Mouse (Mus musculus): ENCODE data around the gene Gadd45gip1. TPM values are rescaled to one million over a fixed set of nuclear protein-coding genes. Genes with fewer than 3 reads are reported as not detected.

Gene Gadd45gip1
- total RNA-seq, 2 experiments from 2014 or later: 17.0 to 52.4 TPM

DNA sequence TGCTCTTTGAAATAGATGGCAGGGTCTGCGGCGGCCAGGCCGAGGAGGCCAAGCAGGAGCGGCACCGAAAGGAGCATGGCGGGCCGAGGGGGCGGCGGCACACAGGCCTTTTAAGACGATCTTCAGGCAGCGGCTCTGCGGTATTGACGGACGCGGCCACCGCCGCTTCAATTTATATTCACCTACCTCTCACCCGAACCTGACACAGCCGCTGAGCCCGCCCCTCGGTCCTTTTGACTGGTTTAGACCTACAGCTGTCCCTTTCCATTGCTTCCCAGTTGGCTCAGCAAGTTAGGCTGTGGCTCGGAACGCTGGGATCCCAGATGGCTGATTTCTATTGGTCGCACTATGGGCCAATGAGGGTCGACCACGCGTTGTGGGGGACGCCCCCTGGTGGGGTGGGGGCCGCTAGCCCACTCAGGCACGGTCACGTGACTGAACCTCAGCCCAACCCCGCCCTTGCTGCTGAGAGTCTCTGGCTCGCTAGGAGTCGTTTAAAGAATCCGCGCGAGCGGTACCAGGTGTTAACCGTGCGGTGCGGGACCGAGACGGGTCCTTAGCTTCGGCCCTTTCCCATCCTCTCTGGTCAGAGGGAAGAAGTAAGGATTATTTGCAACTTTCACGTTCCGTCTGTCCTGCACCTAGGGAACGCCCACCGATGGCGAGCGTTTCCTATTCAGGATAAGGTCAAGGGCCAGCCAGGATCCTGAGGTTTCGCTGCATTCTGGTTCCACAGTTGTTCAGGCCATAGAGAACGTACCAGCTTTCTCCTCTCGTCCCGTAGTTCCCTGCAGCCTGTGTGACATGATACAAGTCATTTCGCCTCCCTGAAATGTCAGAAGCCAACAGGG lies 15.6 kb downstream of the Gadd45gip1 start, which contains the start of gene Calr:
Calr (minus strand) TSS at position 213 of the 851 bp plus-strand sequence.
- ATAC-seq (replicated peaks; ENCODE audit: poor library complexity, severe bottlenecking): peak; percentile 72

DNA sequence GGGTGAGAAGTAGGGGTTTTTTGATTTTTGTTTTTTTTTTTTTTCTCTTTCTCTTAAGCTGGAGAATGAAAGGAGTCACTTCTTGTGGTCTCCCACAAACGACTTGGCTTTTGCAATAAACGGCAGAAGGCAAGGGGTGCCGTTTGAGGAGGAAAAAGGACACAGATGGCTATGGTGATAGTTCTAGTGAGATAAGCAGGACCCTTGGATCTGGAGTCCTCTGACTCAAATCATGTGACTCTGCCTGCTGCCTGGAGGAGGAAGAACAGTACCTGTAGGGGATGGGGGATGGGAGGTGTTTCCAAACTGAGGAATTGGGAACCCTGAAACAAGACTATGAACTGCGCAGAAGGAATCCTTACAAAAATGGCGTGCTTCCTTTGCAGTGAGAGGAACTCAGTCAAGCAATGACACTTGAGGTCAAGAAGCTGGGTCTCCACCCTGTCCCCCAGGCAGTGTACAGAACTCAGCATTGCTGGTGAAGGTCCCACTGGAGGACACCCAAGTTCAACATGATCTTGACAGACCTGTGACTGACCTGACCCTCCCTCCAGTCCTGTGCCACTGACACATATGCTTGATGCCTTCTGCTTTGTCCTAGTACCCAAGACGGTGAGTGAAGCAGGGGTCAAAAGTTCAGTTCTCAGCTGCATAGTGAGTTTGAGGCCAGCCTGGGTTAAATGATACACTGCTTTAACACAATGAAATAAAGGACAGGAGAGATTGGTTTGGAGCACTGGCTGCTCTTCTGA lies 16.5 kb downstream of the Gadd45gip1 start:
- ATAC-seq (replicated peaks; ENCODE audit: poor library complexity, severe bottlenecking): peak; percentile 34

DNA sequence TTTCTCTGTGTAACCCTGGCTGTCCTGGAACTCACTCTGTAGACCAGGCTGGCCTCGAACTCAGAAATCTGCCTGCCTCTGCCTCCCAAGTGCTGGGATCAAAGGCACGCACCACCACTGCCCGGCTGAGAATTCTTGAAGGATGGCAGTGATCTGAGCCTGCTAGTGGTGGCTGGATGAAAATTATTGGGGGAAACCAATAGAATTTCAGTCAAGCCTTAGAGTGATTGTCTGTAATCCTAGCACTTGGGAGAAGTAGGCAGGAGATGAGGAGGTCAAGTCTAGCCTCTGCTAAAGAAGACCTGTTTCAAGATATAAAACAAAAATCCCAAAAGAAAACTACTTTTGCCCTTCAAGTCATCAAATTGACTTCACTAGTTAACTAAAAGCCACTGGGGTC lies 25.1 kb downstream of the Gadd45gip1 start:
- ATAC-seq (replicated peaks; ENCODE audit: poor library complexity, severe bottlenecking): no peak

DNA sequence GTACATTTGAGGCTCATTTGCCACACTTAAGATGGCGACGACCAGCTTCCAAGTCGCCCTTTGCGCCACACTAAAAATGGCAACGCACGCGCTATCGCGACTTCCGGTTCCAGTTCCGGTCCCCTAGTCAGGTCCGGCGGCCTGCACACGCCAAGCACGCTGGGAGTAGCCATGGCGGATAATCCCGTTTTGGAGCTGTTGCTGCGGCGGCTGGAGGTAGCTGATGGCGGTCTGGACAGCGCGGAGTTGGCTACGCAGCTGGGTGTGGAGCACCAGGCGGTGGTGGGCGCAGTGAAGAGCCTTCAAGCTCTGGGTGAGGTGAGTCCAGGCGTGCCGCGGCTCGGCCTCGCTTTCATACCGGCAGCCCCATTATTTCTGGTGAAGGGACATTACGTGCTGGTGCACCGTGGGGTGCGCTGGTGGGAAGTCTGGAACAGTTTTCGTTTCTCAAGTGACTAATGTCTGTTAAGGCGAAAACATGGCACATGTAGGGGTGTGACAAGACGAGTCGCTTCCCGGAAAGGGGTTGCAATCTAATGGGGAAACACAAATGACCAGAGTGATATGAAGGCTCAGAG lies 25.6 kb downstream of the Gadd45gip1 start, which contains the start of gene Farsa:
Farsa (plus strand) TSS at position 126 of the 578 bp plus-strand sequence.
- ATAC-seq (replicated peaks; ENCODE audit: poor library complexity, severe bottlenecking): peak; percentile 91

GRCm38 (mm10) chr8:84871376-84872308 lies 40.3 kb downstream of the Gadd45gip1 start, which contains the start of gene Syce2:
Gene Syce2 (plus strand): TSS chr8:84872111.
- peak; percentile 81 for ATAC-seq (replicated peaks; ENCODE audit: poor library complexity, severe bottlenecking)

GRCm38 (mm10) chr8:84872309-84872965 lies 41.1 kb downstream of the Gadd45gip1 start:
- ATAC-seq (replicated peaks; ENCODE audit: poor library complexity, severe bottlenecking): peak; percentile 34

- ATAC-seq (replicated peaks; ENCODE audit: poor library complexity, severe bottlenecking): no peak
These were observed 41.7 kb downstream of the Gadd45gip1 start for GRCm38 (mm10) chr8:84873016-84873415.

DNA sequence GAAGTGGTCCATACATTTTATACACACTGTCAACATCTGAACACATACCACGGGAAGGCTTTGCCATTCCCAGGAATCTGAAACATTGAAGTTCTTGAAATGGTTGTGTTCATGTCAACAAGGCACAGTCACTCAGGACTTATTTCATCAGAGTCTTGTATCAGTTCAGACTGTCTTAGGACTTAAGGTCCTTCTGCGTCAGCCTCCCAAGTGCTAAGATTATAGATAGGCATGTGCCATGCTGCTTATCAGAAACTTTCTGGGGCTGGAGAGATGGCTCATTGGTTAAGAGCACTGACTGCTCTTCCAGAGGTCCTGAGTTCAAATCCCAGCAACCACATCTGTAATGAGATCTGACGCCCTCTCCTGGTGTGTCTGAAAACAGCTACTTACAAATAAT lies 43.0 kb downstream of the Gadd45gip1 start:
- ATAC-seq (replicated peaks; ENCODE audit: poor library complexity, severe bottlenecking): no peak

GRCm38 (mm10) chr8:84877297-84878035 lies 46.1 kb downstream of the Gadd45gip1 start:
- no peak for ATAC-seq (replicated peaks; ENCODE audit: poor library complexity, severe bottlenecking)

- ATAC-seq (replicated peaks; ENCODE audit: poor library complexity, severe bottlenecking): no peak
These were observed 47.6 kb downstream of the Gadd45gip1 start for GRCm38 (mm10) chr8:84878915-84879314.

DNA sequence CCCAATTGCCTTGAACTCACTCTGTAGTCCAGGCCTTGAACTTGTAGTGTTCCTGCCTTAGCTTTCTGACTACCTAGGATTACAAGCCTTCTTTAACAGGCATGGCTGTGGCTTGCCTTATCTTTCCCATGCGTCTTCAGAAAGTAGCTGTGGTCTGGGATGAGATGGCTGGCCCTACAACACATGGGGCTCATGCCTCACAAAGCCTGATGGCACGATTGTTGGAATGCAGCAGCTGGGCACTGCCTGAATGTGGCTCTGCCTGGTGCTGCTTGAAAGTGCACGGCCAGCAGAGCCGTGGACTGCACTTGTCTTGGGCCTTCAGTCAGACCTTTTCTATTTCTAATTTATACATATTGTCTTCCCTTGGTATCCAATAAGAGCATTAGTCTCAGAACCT lies 53.4 kb downstream of the Gadd45gip1 start:
- ATAC-seq (replicated peaks; ENCODE audit: poor library complexity, severe bottlenecking): no peak

Other genes starting within 250 kb of the Gadd45gip1 start
- gene Ier2, start 168.7 kb upstream of the Gadd45gip1 start, total RNA-seq (2014; fragmentation: Nextera tagmentation): 33.3 and 44.1 TPM in 2 replicates
- 40.7 and 47.6 TPM in 2 replicates for gene Ier2, start 168.7 kb upstream of the Gadd45gip1 start, total RNA-seq (2017)
- 76.9 and 123 TPM in 2 replicates for gene Trmt1, start 145.2 kb upstream of the Gadd45gip1 start, total RNA-seq (2014; fragmentation: Nextera tagmentation)
- 73.8 and 95.9 TPM in 2 replicates for gene Trmt1, start 145.2 kb upstream of the Gadd45gip1 start, total RNA-seq (2017)
- gene Nacc1, start 143.7 kb upstream of the Gadd45gip1 start, total RNA-seq (2014; fragmentation: Nextera tagmentation): 92.9 and 98.1 TPM in 2 replicates
- 46.5 and 59.2 TPM in 2 replicates for gene Nacc1, start 143.7 kb upstream of the Gadd45gip1 start, total RNA-seq (2017)
- gene Lyl1, start 130.1 kb upstream of the Gadd45gip1 start, total RNA-seq (2014; fragmentation: Nextera tagmentation): 82.1 and 133 TPM in 2 replicates
- 65.9 and 73.3 TPM in 2 replicates for gene Lyl1, start 130.1 kb upstream of the Gadd45gip1 start, total RNA-seq (2017)
- 11.0 and 17.9 TPM in 2 replicates for gene G430095P16Rik, start 108.5 kb upstream of the Gadd45gip1 start, total RNA-seq (2014; fragmentation: Nextera tagmentation)
- 4.4 and 4.8 TPM in 2 replicates for gene G430095P16Rik, start 108.5 kb upstream of the Gadd45gip1 start, total RNA-seq (2017)
- 25.7 and 51.2 TPM in 2 replicates for gene Nfix, start 31.2 kb upstream of the Gadd45gip1 start, total RNA-seq (2014; fragmentation: Nextera tagmentation)
- gene Nfix, start 31.2 kb upstream of the Gadd45gip1 start, total RNA-seq (2017): 9.5 and 12.8 TPM in 2 replicates
- gene Dand5, start 8.7 kb upstream of the Gadd45gip1 start, total RNA-seq (2014; fragmentation: Nextera tagmentation): 4.1 and 4.7 TPM in 2 replicates
- gene Dand5, start 8.7 kb upstream of the Gadd45gip1 start, total RNA-seq (2017): 3.6 and 3.7 TPM in 2 replicates
- 41.8 TPM in 2 replicates for gene Rad23a, start 9.1 kb downstream of the Gadd45gip1 start, total RNA-seq (2014; fragmentation: Nextera tagmentation)
- 20.1 and 21.4 TPM in 2 replicates for gene Rad23a, start 9.1 kb downstream of the Gadd45gip1 start, total RNA-seq (2017)
- gene Calr, start 15.4 kb downstream of the Gadd45gip1 start, total RNA-seq (2014; fragmentation: Nextera tagmentation): 1,333 and 1,645 TPM in 2 replicates
- 4,572 and 4,672 TPM in 2 replicates for gene Calr, start 15.4 kb downstream of the Gadd45gip1 start, total RNA-seq (2017)
- 90.9 TPM in 2 replicates for gene Farsa, start 25.5 kb downstream of the Gadd45gip1 start, total RNA-seq (2014; fragmentation: Nextera tagmentation)
- gene Farsa, start 25.5 kb downstream of the Gadd45gip1 start, total RNA-seq (2017): 187 and 190 TPM in 2 replicates
- 172 and 176 TPM in 2 replicates for gene Syce2, start 40.6 kb downstream of the Gadd45gip1 start, total RNA-seq (2014; fragmentation: Nextera tagmentation)
- 126 and 155 TPM in 2 replicates for gene Syce2, start 40.6 kb downstream of the Gadd45gip1 start, total RNA-seq (2017)
- gene Gcdh, start 62.4 kb downstream of the Gadd45gip1 start, total RNA-seq (2014; fragmentation: Nextera tagmentation): 23.2 and 25.8 TPM in 2 replicates
- gene Gcdh, start 62.4 kb downstream of the Gadd45gip1 start, total RNA-seq (2017): 20.1 and 30.3 TPM in 2 replicates
- 0.52 and 1.0 TPM in 2 replicates for gene Klf1, start 70.4 kb downstream of the Gadd45gip1 start, total RNA-seq (2014; fragmentation: Nextera tagmentation)
- gene Klf1, start 70.4 kb downstream of the Gadd45gip1 start, total RNA-seq (2017): 0.43 and 0.72 TPM in 2 replicates
- gene Dnase2a, start 77.0 kb downstream of the Gadd45gip1 start, total RNA-seq (2014; fragmentation: Nextera tagmentation): 35.6 and 55.5 TPM in 2 replicates
- 59.6 and 117 TPM in 2 replicates for gene Dnase2a, start 77.0 kb downstream of the Gadd45gip1 start, total RNA-seq (2017)
- gene Mast1, start 105.8 kb downstream of the Gadd45gip1 start, total RNA-seq (2014; fragmentation: Nextera tagmentation): not detected in 2 replicates
- gene Mast1, start 105.8 kb downstream of the Gadd45gip1 start, total RNA-seq (2017): not detected in 2 replicates
- gene Rtbdn, start 115.5 kb downstream of the Gadd45gip1 start, total RNA-seq (2014; fragmentation: Nextera tagmentation): not detected in 2 replicates
- gene Rtbdn, start 115.5 kb downstream of the Gadd45gip1 start, total RNA-seq (2017): not detected in 2 replicates
- not detected in 2 replicates for gene Gm49661, start 137.9 kb downstream of the Gadd45gip1 start, total RNA-seq (2014; fragmentation: Nextera tagmentation)
- not detected in 2 replicates for gene Gm49661, start 137.9 kb downstream of the Gadd45gip1 start, total RNA-seq (2017)
- gene Prdx2, start 138.1 kb downstream of the Gadd45gip1 start, total RNA-seq (2014; fragmentation: Nextera tagmentation): 210 and 303 TPM in 2 replicates
- gene Prdx2, start 138.1 kb downstream of the Gadd45gip1 start, total RNA-seq (2017): 360 and 421 TPM in 2 replicates
- gene Rnaseh2a, start 138.2 kb downstream of the Gadd45gip1 start, total RNA-seq (2014; fragmentation: Nextera tagmentation): 116 and 172 TPM in 2 replicates
- 91.3 and 148 TPM in 2 replicates for gene Rnaseh2a, start 138.2 kb downstream of the Gadd45gip1 start, total RNA-seq (2017)
- 3.3 and 14.2 TPM in 2 replicates for gene Junb, start 147.2 kb downstream of the Gadd45gip1 start, total RNA-seq (2014; fragmentation: Nextera tagmentation)
- 39.6 and 46.0 TPM in 2 replicates for gene Junb, start 147.2 kb downstream of the Gadd45gip1 start, total RNA-seq (2017)
- gene Hook2, start 159.1 kb downstream of the Gadd45gip1 start, total RNA-seq (2014; fragmentation: Nextera tagmentation): 5.2 and 6.1 TPM in 2 replicates
- 5.7 and 8.2 TPM in 2 replicates for gene Hook2, start 159.1 kb downstream of the Gadd45gip1 start, total RNA-seq (2017)
- gene Best2, start 183.0 kb downstream of the Gadd45gip1 start, total RNA-seq (2014; fragmentation: Nextera tagmentation): not detected in 2 replicates
- not detected in 2 replicates for gene Best2, start 183.0 kb downstream of the Gadd45gip1 start, total RNA-seq (2017)
- 73.1 and 73.3 TPM in 2 replicates for gene Asna1, start 193.8 kb downstream of the Gadd45gip1 start, total RNA-seq (2014; fragmentation: Nextera tagmentation)
- gene Asna1, start 193.8 kb downstream of the Gadd45gip1 start, total RNA-seq (2017): 74.5 and 91.2 TPM in 2 replicates
- 112 and 128 TPM in 2 replicates for gene Trir, start 195.3 kb downstream of the Gadd45gip1 start, total RNA-seq (2014; fragmentation: Nextera tagmentation)
- gene Trir, start 195.3 kb downstream of the Gadd45gip1 start, total RNA-seq (2017): 245 and 280 TPM in 2 replicates
- gene Tnpo2, start 205.4 kb downstream of the Gadd45gip1 start, total RNA-seq (2014; fragmentation: Nextera tagmentation): 19.6 and 25.0 TPM in 2 replicates
- 21.5 and 26.8 TPM in 2 replicates for gene Tnpo2, start 205.4 kb downstream of the Gadd45gip1 start, total RNA-seq (2017)
- 11.6 and 13.5 TPM in 2 replicates for gene Fbxw9, start 228.5 kb downstream of the Gadd45gip1 start, total RNA-seq (2014; fragmentation: Nextera tagmentation)
- gene Fbxw9, start 228.5 kb downstream of the Gadd45gip1 start, total RNA-seq (2017): 4.1 and 5.9 TPM in 2 replicates
- not detected in 2 replicates for gene Gm5741, start 236.5 kb downstream of the Gadd45gip1 start, total RNA-seq (2014; fragmentation: Nextera tagmentation)
- not detected in 2 replicates for gene Gm5741, start 236.5 kb downstream of the Gadd45gip1 start, total RNA-seq (2017)
- gene Dhps, start 240.2 kb downstream of the Gadd45gip1 start, total RNA-seq (2014; fragmentation: Nextera tagmentation): 42.0 and 66.5 TPM in 2 replicates
- gene Dhps, start 240.2 kb downstream of the Gadd45gip1 start, total RNA-seq (2017): 19.6 and 30.1 TPM in 2 replicates
- gene Wdr83os, start 249.2 kb downstream of the Gadd45gip1 start, total RNA-seq (2014; fragmentation: Nextera tagmentation): 189 and 191 TPM in 2 replicates
- gene Wdr83os, start 249.2 kb downstream of the Gadd45gip1 start, total RNA-seq (2017): 36.6 and 47.4 TPM in 2 replicates
- 56.2 and 81.8 TPM in 2 replicates for gene Wdr83, start 249.8 kb downstream of the Gadd45gip1 start, total RNA-seq (2014; fragmentation: Nextera tagmentation)
- gene Wdr83, start 249.8 kb downstream of the Gadd45gip1 start, total RNA-seq (2017): 23.3 and 32.8 TPM in 2 replicates